Mouse (Mus musculus): ENCODE results near the gene Zscan12. TPM values are rescaled to one million over a fixed set of nuclear protein-coding genes. Genes with fewer than 3 reads are reported as not detected.
A peak's percentile ranks its signal among the peaks of the same experiment; 100 is the strongest.

Gene Zscan12
- polyA plus RNA-seq, 1 experiment from 2014 or later, result 20.3 TPM

GRCm38 (mm10) chr13:21408805-21409459 lies 46.3 kb downstream of the Zscan12 start:
- H3K27ac ChIP-seq (ENCODE audit: low read depth, low read length), result no peak overlapping the region
- H3K9ac ChIP-seq (ENCODE audit: low read length), result peak overlapping the region; percentile 68
- DNase-seq (ENCODE audit: low spot score, missing footprints) (no peak), ATAC-seq (ENCODE audit: low FRiP score) (0 out of 2 replicates have a peak, but pooled peaks have one; percentile 35)
- H3K36me3 ChIP-seq (ENCODE audit: control insufficient read depth, insufficient read depth, low read length), result no peaks in the 10 kb centered on the region
- H3K9me3 ChIP-seq (ENCODE audit: control insufficient read depth, low read length), result no peaks in the 10 kb centered on the region
- H3K4me1 ChIP-seq (ENCODE audit: control insufficient read depth, insufficient read depth, low read length), result no peaks in the 10 kb centered on the region; the same call in 1 of the 2 replicates
- no peaks in the 10 kb centered on the region for H3K27me3 ChIP-seq (ENCODE audit: control insufficient read depth, insufficient read depth, low read length)
- WGBS, result 54% methylated on average over 11 of the region's 11 CpGs
- H3K4me2 ChIP-seq, result peak overlapping the region; percentile 61
- H3K4me3 ChIP-seq (ENCODE audit: low read depth, low read length), result peak overlapping the region; percentile 42

DNA sequence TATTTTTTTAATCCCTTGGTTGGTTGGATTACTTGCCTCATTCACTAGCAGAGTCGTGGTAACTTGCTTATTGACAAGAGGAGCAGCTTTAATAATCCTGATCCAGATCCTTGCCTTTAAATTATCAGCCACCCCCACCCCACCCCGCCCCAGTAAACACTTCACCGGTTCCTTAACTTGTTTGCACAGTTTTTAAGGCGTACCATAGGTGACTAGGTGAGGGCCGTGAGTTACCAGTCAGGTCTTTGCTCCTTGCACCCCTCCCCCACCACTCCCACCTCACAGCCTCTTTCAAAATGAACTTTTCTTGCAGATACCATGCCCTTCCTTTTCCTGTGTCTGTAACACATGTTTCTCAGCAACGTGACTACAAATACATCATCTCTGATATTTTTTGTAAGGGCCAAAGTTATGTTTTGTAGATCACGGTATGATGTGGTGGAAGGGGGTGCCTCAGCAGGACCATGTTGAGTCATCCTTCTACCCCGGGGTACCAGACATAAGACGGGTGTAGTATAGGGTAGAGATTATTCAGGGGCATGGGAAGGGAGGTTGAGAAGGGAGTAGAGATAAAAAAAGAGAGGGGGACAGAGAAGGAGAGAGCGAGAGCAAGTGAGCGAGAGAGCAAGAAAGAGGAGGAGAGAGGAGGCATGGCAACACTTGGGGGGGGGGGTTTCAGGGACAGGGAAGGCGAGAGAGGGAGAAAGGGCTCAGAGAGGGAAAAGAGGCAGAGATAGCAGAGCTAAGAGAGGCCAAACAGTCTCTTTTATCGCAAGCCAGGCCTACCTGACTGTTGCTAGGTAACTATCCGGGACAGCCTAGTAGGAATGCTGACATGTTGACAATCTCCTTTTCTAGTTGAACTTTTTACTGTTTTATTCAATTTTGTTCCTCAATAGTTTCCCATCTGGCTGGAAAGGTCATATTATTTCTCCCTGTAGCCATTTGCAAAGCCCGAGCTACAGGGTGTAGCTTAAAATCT lies 51.9 kb downstream of the Zscan12 start:
- Histone ChIP-seq H3K27me3 (ENCODE audit: control insufficient read depth, insufficient read depth, low read length) (no peaks in the 10 kb centered on the region), H3K36me3 (ENCODE audit: control insufficient read depth, insufficient read depth, low read length) (no peaks in the 10 kb centered on the region), H3K4me1 (ENCODE audit: control insufficient read depth, insufficient read depth, low read length) (no peaks in the 10 kb centered on the region), H3K27ac (ENCODE audit: low read depth, low read length) (no peak overlapping the region), H3K9ac (ENCODE audit: low read length) (no peak overlapping the region), H3K9me3 (ENCODE audit: control insufficient read depth, low read length) (no peaks in the 10 kb centered on the region), H3K4me3 (ENCODE audit: low read depth, low read length) (no peak overlapping the region), H3K4me2 (no peak overlapping the region)
- DNase-seq (ENCODE audit: low spot score, missing footprints) (no peak), ATAC-seq (ENCODE audit: low FRiP score) (no peak)
- 69% methylated on average over 14 of the region's 15 CpGs for WGBS

DNA sequence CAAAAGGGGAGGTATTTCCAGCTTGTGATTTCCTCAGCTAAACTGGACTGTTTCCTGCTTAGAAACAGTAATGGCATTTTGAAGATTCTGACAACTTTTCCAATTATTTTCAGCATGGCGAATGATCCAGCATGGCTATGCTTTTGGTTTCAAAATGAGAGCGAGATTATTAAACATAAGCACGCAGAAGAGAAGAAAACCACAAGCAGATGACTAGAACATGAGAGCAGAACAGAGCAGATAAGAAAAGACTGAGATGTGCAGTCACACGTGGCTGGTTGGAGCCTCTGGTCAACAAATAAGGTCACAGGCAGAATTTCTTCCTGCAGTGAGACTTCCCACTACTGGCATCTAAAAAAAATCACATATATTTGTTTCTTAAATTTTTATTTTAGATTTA lies 52.6 kb downstream of the Zscan12 start:
- WGBS, result 82% methylated on average over 4 of the region's 4 CpGs
- H3K27me3 ChIP-seq (ENCODE audit: control insufficient read depth, insufficient read depth, low read length), result no peaks in the 10 kb centered on the region
- no peak for ATAC-seq (ENCODE audit: low FRiP score)

DNA sequence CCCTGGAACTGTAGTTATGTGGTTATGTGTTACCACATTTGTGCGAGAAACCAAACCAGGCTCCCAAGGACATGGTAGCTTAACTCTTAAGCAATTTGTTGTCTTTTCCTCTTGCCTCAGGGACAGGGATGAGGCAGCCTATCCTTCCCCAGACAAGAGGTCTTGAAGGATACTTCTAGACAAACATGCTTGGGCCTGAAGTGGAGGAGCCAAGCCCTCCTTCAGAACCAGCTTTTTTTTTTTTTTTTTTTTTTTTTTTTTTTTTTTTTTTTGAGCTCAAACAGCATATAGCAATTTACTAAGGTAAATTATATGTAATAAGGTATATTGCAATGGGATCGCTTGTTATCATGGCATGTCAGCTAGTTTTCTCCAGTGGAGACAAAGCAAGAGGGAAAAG lies 53.1 kb downstream of the Zscan12 start:
- WGBS, result 86% methylated on average over 2 of the region's 2 CpGs
- DNase-seq (ENCODE audit: low spot score, missing footprints) (no peak), ATAC-seq (ENCODE audit: low FRiP score) (no peak)
- Histone ChIP-seq H3K27me3 (ENCODE audit: control insufficient read depth, insufficient read depth, low read length) (no peaks in the 10 kb centered on the region), H3K4me3 (ENCODE audit: low read depth, low read length) (no peak overlapping the region), H3K9ac (ENCODE audit: low read length) (no peak overlapping the region), H3K4me2 (no peak overlapping the region), H3K9me3 (ENCODE audit: control insufficient read depth, low read length) (no peaks in the 10 kb centered on the region), H3K27ac (ENCODE audit: low read depth, low read length) (no peak overlapping the region), H3K4me1 (ENCODE audit: control insufficient read depth, insufficient read depth, low read length) (no peaks in the 10 kb centered on the region), H3K36me3 (ENCODE audit: control insufficient read depth, insufficient read depth, low read length) (no peaks in the 10 kb centered on the region)

More for the DNA sequence above, 52.6 kb downstream of the Zscan12 start:
- no peak overlapping the region for H3K27ac ChIP-seq (ENCODE audit: low read depth, low read length)
- H3K9ac ChIP-seq (ENCODE audit: low read length), result no peak overlapping the region
- H3K4me1 ChIP-seq (ENCODE audit: control insufficient read depth, insufficient read depth, low read length), result no peaks in the 10 kb centered on the region
- H3K9me3 ChIP-seq (ENCODE audit: control insufficient read depth, low read length), result no peaks in the 10 kb centered on the region
- H3K4me2 ChIP-seq, result no peak overlapping the region
- no peak overlapping the region for H3K4me3 ChIP-seq (ENCODE audit: low read depth, low read length)
- no peaks in the 10 kb centered on the region for H3K36me3 ChIP-seq (ENCODE audit: control insufficient read depth, insufficient read depth, low read length)
- no peak for DNase-seq (ENCODE audit: low spot score, missing footprints)

GRCm38 (mm10) chr13:21417298-21418010 lies 54.8 kb downstream of the Zscan12 start:
- Histone ChIP-seq H3K4me2 (no peak overlapping the region), H3K9me3 (ENCODE audit: control insufficient read depth, low read length) (no peaks in the 10 kb centered on the region), H3K4me1 (ENCODE audit: control insufficient read depth, insufficient read depth, low read length) (no peaks in the 10 kb centered on the region), H3K4me3 (ENCODE audit: low read depth, low read length) (no peak overlapping the region), H3K27me3 (ENCODE audit: control insufficient read depth, insufficient read depth, low read length) (no peaks in the 10 kb centered on the region), H3K9ac (ENCODE audit: low read length) (no peak overlapping the region), H3K27ac (ENCODE audit: low read depth, low read length) (no peak overlapping the region), H3K36me3 (ENCODE audit: control insufficient read depth, insufficient read depth, low read length) (no peaks in the 10 kb centered on the region)
- WGBS, result 82% methylated on average over 6 of the region's 6 CpGs
- DNase-seq (ENCODE audit: low spot score, missing footprints), result no peak
- no peak for ATAC-seq (ENCODE audit: low FRiP score)

DNA sequence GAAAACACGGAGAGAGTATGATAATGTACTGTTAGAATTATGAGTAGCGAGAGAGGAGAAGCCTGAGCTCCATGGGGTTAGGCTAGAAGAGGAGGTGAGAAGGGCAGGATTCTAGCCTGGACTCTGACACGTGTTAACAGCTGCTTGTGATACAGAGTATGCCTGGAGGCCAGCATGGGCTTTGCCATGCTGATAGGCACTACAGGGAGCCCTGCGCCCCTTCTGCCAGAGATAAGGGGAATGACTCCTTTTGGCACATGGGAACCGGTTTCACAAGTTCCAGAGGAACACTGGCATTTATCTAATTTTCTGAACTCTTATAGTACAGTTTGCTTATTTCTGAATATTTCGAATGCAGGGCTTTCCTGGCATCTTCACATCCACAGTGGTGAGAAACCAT lies 56.2 kb downstream of the Zscan12 start:
- Histone ChIP-seq H3K27me3 (ENCODE audit: control insufficient read depth, insufficient read depth, low read length) (no peaks in the 10 kb centered on the region), H3K4me1 (ENCODE audit: control insufficient read depth, insufficient read depth, low read length) (no peaks in the 10 kb centered on the region), H3K4me3 (ENCODE audit: low read depth, low read length) (no peak overlapping the region), H3K36me3 (ENCODE audit: control insufficient read depth, insufficient read depth, low read length) (no peaks in the 10 kb centered on the region), H3K4me2 (no peak overlapping the region), H3K9me3 (ENCODE audit: control insufficient read depth, low read length) (no peaks in the 10 kb centered on the region), H3K9ac (ENCODE audit: low read length) (no peak overlapping the region), H3K27ac (ENCODE audit: low read depth, low read length) (no peak overlapping the region)
- no peak for ATAC-seq (ENCODE audit: low FRiP score)
- DNase-seq (ENCODE audit: low spot score, missing footprints), result no peak
- 68% methylated on average over 6 of the region's 6 CpGs for WGBS

Small RNA genes lying within 50 kb of the gene (microRNA-seq; reads per million reads assigned to microRNA genes)
- not detected for gene Mir6942

Other genes starting within 250 kb of the Zscan12 start
- gene Olfr263, start 233.2 kb upstream of the Zscan12 start, polyA plus RNA-seq (2014; fragmentation: Nextera tagmentation; extraction: Ambion mirVana), result not detected in 2 replicates
- not detected in 2 replicates for gene Olfr1368, start 217.0 kb upstream of the Zscan12 start, polyA plus RNA-seq (2014; fragmentation: Nextera tagmentation; extraction: Ambion mirVana)
- 136 and 138 TPM in 2 replicates for gene Trim27, start 183.4 kb upstream of the Zscan12 start, polyA plus RNA-seq (2014; fragmentation: Nextera tagmentation; extraction: Ambion mirVana)
- gene Gpx5, start 70.1 kb upstream of the Zscan12 start, polyA plus RNA-seq (2014; fragmentation: Nextera tagmentation; extraction: Ambion mirVana), result not detected in 2 replicates
- gene Gpx6, start 50.7 kb upstream of the Zscan12 start, polyA plus RNA-seq (2014; fragmentation: Nextera tagmentation; extraction: Ambion mirVana), result not detected in 2 replicates
- gene Olfr1367, start 15.9 kb upstream of the Zscan12 start, polyA plus RNA-seq (2014; fragmentation: Nextera tagmentation; extraction: Ambion mirVana), result not detected in 2 replicates
- 85.4 and 85.9 TPM in 2 replicates for gene Zkscan3, start 39.9 kb downstream of the Zscan12 start, polyA plus RNA-seq (2014; fragmentation: Nextera tagmentation; extraction: Ambion mirVana)
- 6.6 and 7.6 TPM in 2 replicates for gene Pgbd1, start 78.2 kb downstream of the Zscan12 start, polyA plus RNA-seq (2014; fragmentation: Nextera tagmentation; extraction: Ambion mirVana)
- 14.6 and 16.4 TPM in 2 replicates for gene Zscan26, start 90.9 kb downstream of the Zscan12 start, polyA plus RNA-seq (2014; fragmentation: Nextera tagmentation; extraction: Ambion mirVana)
- gene Nkapl, start 105.7 kb downstream of the Zscan12 start, polyA plus RNA-seq (2014; fragmentation: Nextera tagmentation; extraction: Ambion mirVana), result 2.6 and 2.7 TPM in 2 replicates
- gene Zkscan4, start 116.1 kb downstream of the Zscan12 start, polyA plus RNA-seq (2014; fragmentation: Nextera tagmentation; extraction: Ambion mirVana), result 3.9 and 4.2 TPM in 2 replicates
- gene Gm10065, start 116.6 kb downstream of the Zscan12 start, polyA plus RNA-seq (2014; fragmentation: Nextera tagmentation; extraction: Ambion mirVana), result not detected in 2 replicates
- 0.32 and 0.66 TPM in 2 replicates for gene AK157302, start 132.4 kb downstream of the Zscan12 start, polyA plus RNA-seq (2014; fragmentation: Nextera tagmentation; extraction: Ambion mirVana)
- gene Gm11273, start 138.6 kb downstream of the Zscan12 start, polyA plus RNA-seq (2014; fragmentation: Nextera tagmentation; extraction: Ambion mirVana), result 3.7 and 4.0 TPM in 2 replicates
- 10.6 and 11.1 TPM in 2 replicates for gene Zkscan8, start 168.3 kb downstream of the Zscan12 start, polyA plus RNA-seq (2014; fragmentation: Nextera tagmentation; extraction: Ambion mirVana)
- 0.12 and 0.26 TPM in 2 replicates for gene Olfr1366, start 180.0 kb downstream of the Zscan12 start, polyA plus RNA-seq (2014; fragmentation: Nextera tagmentation; extraction: Ambion mirVana)
- gene Olfr1535, start 197.1 kb downstream of the Zscan12 start, polyA plus RNA-seq (2014; fragmentation: Nextera tagmentation; extraction: Ambion mirVana), result 0.04 TPM in 1 of 2 replicates, not detected in the other
- gene Olfr1364, start 218.9 kb downstream of the Zscan12 start, polyA plus RNA-seq (2014; fragmentation: Nextera tagmentation; extraction: Ambion mirVana), result not detected in 2 replicates

All from midbrain, embryonic 11.5 days (tissue).